Mouse (Mus musculus) gastrocnemius, postnatal 25 days (tissue): Measurements from ENCODE around the gene Nkain2. TPM values are rescaled to one million over a fixed set of nuclear protein-coding genes. Genes with fewer than 3 reads are reported as not detected.

Experiments
- total RNA-seq, 2 experiments: library from RNA; stranded (reverse); gene quantifications; 1 replicate in 1 of 2; 2 replicates in 1 of 2; pipeline ENCODE4 v1.2.3; 2021

Gene Nkain2
- total RNA-seq, 2 experiments from 2014 or later, result 0.20 to 0.21 TPM

Other genes starting within 250 kb of the Nkain2 start
- 1,000 to 10,000 TPM; 1,410 to 1,477 TPM for gene Trdn, start 190.1 kb upstream of the Nkain2 start, total RNA-seq